Mouse (Mus musculus) forebrain, postnatal 0 days (tissue): ENCODE results near the gene Gpr18. TPM values are rescaled to one million over a fixed set of nuclear protein-coding genes. Genes with fewer than 3 reads are reported as not detected.
A peak's percentile ranks its signal among the peaks of the same experiment; 100 is the strongest.

Experiments
- ATAC-seq: fragments of 200-750 bp; cut with Nextera tagmentation; 2 replicates; pipeline ENCODE4 v1.8.0; 2017; ENCODE audit warnings: mild to moderate bottlenecking, moderate library complexity
- DNase-seq: peaks from one replicate; pipeline ENCODE4 v3.0.0-alpha.2; 2015
- H3K27ac ChIP-seq: fragments of 300-500 bp; sonication (generic); 2 replicates; pipeline ENCODE4 v1.5.1; 2014; ENCODE audit warnings: low read depth, mild to moderate bottlenecking, antibody characterized with exemption, low read length, moderate library complexity, mixed read lengths
- H3K27me3 ChIP-seq: fragments of 300-500 bp; sonication (generic); 2 replicates; pipeline ENCODE4 v1.6.1; 2014; ENCODE audit warnings: mild to moderate bottlenecking, low read length, mixed read lengths; ENCODE audit not compliant: insufficient read depth
- H3K36me3 ChIP-seq: fragments of 300-500 bp; sonication (generic); 2 replicates; pipeline ENCODE4 v1.6.1; 2014; ENCODE audit warnings: mild to moderate bottlenecking, moderate library complexity; ENCODE audit not compliant: insufficient read depth
- H3K4me1 ChIP-seq: fragments of 300-500 bp; sonication (generic); 2 replicates; pipeline ENCODE4 v1.6.1; 2014; ENCODE audit warnings: antibody characterized with exemption; ENCODE audit not compliant: insufficient read depth
- H3K4me2 ChIP-seq: fragments of 300-500 bp; sonication (generic); 2 replicates; pipeline ENCODE4 v1.6.1; 2014; ENCODE audit warnings: low read depth, mild to moderate bottlenecking, moderate library complexity
- H3K4me3 ChIP-seq: fragments of 300-500 bp; sonication (generic); 2 replicates; pipeline ENCODE4 v1.5.1; 2014; ENCODE audit warnings: low read depth, low read length, mixed read lengths
- H3K9ac ChIP-seq: fragments of 300-500 bp; sonication (generic); 2 replicates; pipeline ENCODE4 v1.6.1; 2014; ENCODE audit warnings: mild to moderate bottlenecking
- H3K9me3 ChIP-seq: fragments of 300-500 bp; sonication (generic); 2 replicates; pipeline ENCODE4 v1.6.1; 2016; ENCODE audit warnings: low read length
- CTCF ChIP-seq: sonication (generic); IDR thresholded peaks from 2 replicates; pipeline ENCODE4 v1.5.1; 2016; ENCODE audit warnings: antibody characterized with exemption, control low read depth, low read depth
- WGBS: fragments of 180-500 bp; shearing (Covaris S2); extraction: QIAGEN DNeasy Blood & Tissue Kit; methylation state at CpG from one replicate; pipeline ENCODE4 v1.1.7; 2014; 5-methylcytosine and 5-hydroxymethylcytosine counted together
- polyA plus RNA-seq: library from polyadenylated mRNA; unstranded; fragments of >200 nt; fragmentation: Nextera tagmentation; extraction: Ambion mirVana; gene quantifications from 2 replicates; pipeline ENCODE4 v1.2.1, GENCODE M21; 2015
- total RNA-seq: library from RNA; depleted of rRNA; stranded (reverse); fragments of >200 nt; gene quantifications from 2 replicates; pipeline ENCODE4 v1.2.3, GENCODE M21; 2014

Gene Gpr18
- total and polyA plus RNA-seq, 2 experiments from 2014 or later = not detected

DNA sequence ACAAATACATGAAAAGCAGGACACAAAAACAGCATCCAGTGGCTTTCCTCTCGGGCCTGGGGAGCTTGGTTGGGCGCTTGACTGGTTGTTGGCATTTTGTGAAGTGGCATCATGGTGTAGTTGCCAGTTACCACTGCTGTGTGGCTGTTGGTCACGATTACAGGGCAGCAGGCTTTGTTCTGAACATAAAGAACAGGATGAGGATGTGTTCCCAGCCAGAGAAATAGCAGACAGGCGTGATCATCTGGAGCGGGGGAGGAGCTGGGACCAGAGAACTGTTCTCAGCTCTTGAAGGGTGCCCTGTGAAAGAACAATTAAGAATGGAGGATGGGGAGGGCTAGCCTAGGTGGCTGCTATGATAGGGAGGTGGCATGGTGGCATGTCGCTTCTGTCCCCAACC, 11.3 kb upstream of the Gpr18 start:
- WGBS = 76% methylated on average over 6 of the region's 6 CpGs
- Histone ChIP-seq H3K27ac (no peak overlapping the region), H3K4me3 (no peak overlapping the region), H3K9me3 (no peaks in the 10 kb centered on the region), H3K36me3 (no peaks in the 10 kb centered on the region), H3K4me1 (no peaks in the 10 kb centered on the region), H3K4me2 (no peak overlapping the region), H3K9ac (no peak overlapping the region), H3K27me3 (no peaks in the 10 kb centered on the region)
- ATAC-seq (no peak), DNase-seq (no peak)
- no peak for TF ChIP-seq CTCF

DNA sequence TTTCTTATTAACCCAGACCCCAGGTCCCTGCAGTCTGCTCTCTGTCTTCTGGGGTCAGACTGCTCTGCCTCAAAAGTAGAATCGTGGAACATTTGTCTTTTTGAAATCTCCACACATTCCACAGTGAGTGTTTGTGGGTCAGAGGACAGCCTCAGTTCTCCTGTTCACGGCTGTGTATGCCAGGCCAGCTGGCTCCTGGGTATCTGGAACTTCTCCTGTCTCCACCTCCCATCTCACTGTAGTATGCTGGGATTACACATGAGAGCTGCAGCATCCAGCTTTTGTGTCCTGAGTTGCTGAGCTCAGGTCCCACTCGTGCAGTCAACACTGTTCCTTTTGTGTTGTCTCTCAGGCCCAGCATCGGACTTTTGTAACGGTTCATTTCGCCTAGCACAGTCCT, 9.3 kb upstream of the Gpr18 start:
- TF ChIP-seq CTCF = no peak
- Histone ChIP-seq H3K27ac (no peak overlapping the region), H3K9ac (no peak overlapping the region), H3K9me3 (no peaks in the 10 kb centered on the region), H3K4me1 (no peaks in the 10 kb centered on the region), H3K36me3 (no peaks in the 10 kb centered on the region), H3K4me2 (no peak overlapping the region), H3K27me3 (no peaks in the 10 kb centered on the region), H3K4me3 (no peak overlapping the region)
- no peak for ATAC-seq
- DNase-seq = no peak
- WGBS = 74% methylated on average over 6 of the region's 6 CpGs

DNA sequence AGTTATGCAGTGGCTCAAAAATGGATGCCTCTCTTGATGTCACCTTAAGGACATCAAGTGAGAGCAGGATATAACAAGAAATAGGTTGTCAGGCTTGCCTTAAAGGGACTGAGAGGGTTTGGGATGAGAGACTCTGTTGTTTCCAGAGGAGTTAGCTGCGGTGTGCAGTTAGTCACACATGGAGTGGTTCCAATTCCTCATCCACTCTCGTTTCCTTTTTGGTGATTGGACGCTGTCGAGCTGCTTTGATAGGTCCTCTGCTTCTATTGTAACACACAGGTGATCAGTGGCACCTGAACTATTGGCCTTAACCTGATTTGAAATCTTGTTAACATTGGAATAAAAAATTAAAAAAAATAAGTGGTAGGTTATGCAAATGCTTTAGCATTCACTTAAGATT, 7.2 kb upstream of the Gpr18 start:
- DNase-seq (no peak), ATAC-seq (no peak)
- Histone ChIP-seq H3K4me3 (no peak overlapping the region), H3K27me3 (no peaks in the 10 kb centered on the region), H3K36me3 (peaks cover 5% of the 10 kb centered on the region), H3K27ac (no peak overlapping the region), H3K4me1 (no peaks in the 10 kb centered on the region), H3K9me3 (no peaks in the 10 kb centered on the region), H3K4me2 (no peak overlapping the region), H3K9ac (no peak overlapping the region)
- 70% methylated on average over 4 of the region's 4 CpGs for WGBS
- TF ChIP-seq CTCF = no peak

DNA sequence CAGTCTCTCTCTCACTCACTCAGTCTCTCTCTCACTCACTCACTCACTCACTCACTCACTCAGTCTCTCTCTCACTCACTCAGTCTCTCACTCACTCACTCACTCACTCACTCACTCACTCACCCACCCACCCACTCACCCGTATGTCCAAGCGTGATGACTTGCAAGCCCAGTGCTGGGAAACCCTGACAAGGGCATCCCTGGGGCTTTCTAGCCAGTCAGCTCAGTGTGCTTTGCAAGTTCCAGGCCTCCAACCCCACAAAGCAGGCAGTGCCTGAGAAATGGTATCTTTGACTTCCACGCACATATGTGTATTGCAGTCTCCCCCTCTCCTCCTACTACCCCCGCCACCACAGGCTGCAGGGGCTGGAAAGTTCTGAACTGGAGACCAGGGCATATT, 6.4 kb upstream of the Gpr18 start:
- TF ChIP-seq CTCF = no peak
- H3K4me3 ChIP-seq = no peak overlapping the region
- peaks cover 11% of the 10 kb centered on the region for H3K36me3 ChIP-seq
- ATAC-seq = no peak
- no peaks in the 10 kb centered on the region for H3K27me3 ChIP-seq
- H3K4me2 ChIP-seq = no peak overlapping the region
- no peaks in the 10 kb centered on the region for H3K9me3 ChIP-seq
- H3K9ac ChIP-seq = no peak overlapping the region
- 92% methylated on average over 4 of the region's 4 CpGs for WGBS
- H3K27ac ChIP-seq = no peak overlapping the region
- no peaks in the 10 kb centered on the region for H3K4me1 ChIP-seq
- DNase-seq = no peak

DNA sequence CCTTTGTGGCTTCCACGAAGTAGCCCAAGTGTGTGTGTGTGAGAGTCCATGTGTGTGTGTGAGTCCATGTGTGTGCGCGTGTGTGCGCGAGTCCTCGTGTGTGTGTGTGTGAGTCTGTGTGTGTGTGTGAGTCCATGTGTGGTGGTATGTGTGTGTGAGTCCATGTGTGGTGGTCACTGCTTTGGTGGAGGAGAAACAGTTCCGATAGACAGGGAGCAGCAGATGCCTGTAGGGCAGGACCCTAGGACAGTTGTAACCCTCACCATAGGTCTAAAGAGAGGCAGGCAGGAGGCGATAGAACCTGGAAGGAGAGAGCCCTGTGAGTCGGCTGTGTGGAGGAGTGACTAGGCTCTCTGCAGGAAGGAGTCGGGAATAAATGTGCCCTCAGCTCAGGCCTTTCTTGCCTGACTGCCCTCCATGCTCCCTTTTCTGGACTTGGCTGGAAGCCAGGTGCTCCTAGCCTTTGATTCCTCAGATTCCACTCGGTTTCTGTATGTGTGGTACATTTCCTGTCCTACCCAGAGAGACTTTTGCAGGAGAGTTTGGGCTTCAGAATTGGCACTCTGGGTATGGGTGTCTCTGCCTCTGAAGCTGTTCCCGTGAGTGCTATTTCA, 5.0 kb upstream of the Gpr18 start:
- peak; percentile 6; the same call in 1 of the 2 replicates for ATAC-seq
- no peaks in the 10 kb centered on the region for H3K9me3 ChIP-seq
- WGBS = 78% methylated on average over 12 of the region's 12 CpGs
- no peak overlapping the region for H3K9ac ChIP-seq
- H3K4me2 ChIP-seq = no peak overlapping the region
- H3K4me3 ChIP-seq = no peak overlapping the region
- H3K27me3 ChIP-seq = no peaks in the 10 kb centered on the region
- DNase-seq = no peak
- H3K27ac ChIP-seq = no peak overlapping the region
- H3K4me1 ChIP-seq = no peaks in the 10 kb centered on the region
- TF ChIP-seq CTCF = no peak
- peaks cover 25% of the 10 kb centered on the region for H3K36me3 ChIP-seq

DNA sequence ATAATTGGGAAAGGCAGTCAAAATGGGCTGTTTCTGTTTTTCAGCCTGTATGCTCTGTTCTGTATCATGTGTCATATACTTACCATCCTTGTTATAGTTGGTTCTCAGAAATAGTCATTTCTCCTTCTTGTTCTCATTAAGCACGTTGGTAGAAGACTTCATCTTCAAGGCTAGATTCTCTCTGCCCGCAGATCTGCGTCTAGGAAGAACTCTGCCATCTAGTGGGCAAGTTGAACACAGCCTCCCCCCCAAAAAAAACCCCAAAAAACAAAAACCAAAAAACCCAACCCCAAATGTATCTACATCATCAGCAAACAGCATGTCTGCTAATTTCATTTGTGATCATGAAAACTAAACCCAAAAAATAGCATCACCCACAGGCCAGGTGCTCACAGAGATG, 4.2 kb upstream of the Gpr18 start:
- peak; percentile 50 for DNase-seq
- Histone ChIP-seq H3K36me3 (peaks cover 25% of the 10 kb centered on the region), H3K4me3 (no peak overlapping the region), H3K4me1 (no peaks in the 10 kb centered on the region), H3K27me3 (no peaks in the 10 kb centered on the region), H3K4me2 (no peak overlapping the region), H3K9ac (no peak overlapping the region), H3K27ac (no peak overlapping the region), H3K9me3 (no peaks in the 10 kb centered on the region)
- no peak for ATAC-seq
- TF ChIP-seq CTCF = peak; percentile 66
- 25% methylated on average over 3 of the region's 3 CpGs for WGBS

DNA sequence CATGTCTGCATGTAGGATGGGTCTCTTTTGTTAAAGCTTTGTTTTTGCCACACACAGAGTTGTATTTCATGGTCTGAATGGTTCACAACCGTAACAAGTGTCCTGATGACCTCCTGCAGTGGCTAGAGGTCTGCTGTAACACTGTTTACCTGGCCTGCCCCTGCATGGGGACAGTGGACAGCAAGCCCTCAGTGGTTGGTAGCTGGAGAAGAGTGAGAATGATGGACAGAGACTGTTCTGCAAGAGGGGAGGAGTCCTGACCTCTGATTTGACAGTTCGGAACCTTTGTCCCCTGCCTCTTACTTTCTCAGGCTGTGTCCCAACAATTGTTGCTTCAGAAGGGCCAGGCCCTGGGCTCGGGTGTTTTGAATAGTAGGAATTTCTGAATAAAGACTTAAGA, 2.7 kb upstream of the Gpr18 start:
- Histone ChIP-seq H3K4me3 (no peak overlapping the region), H3K36me3 (peaks cover 25% of the 10 kb centered on the region), H3K27me3 (no peaks in the 10 kb centered on the region), H3K4me1 (no peaks in the 10 kb centered on the region), H3K27ac (no peak overlapping the region), H3K9me3 (no peaks in the 10 kb centered on the region), H3K9ac (no peak overlapping the region), H3K4me2 (no peak overlapping the region)
- 60% methylated on average over 3 of the region's 3 CpGs for WGBS
- ATAC-seq = no peak
- TF ChIP-seq CTCF = no peak
- no peak for DNase-seq
